Mouse (Mus musculus): ENCODE measurements around the gene Unc5b.

- TF ChIP-seq POLR2A (IDR thresholded peaks at IDR 0.05; ENCODE audit: control insufficient read depth, low read depth, low read length) (no peak), CTCF (IDR thresholded peaks at IDR 0.05; ENCODE audit: control insufficient read depth, insufficient read depth, insufficient replicate concordance, low read depth, low read length) (no peak)
These were observed 25.2 kb downstream of the Unc5b start for GRCm38 (mm10) chr10:60806207-60806538.
